Mouse (Mus musculus): ENCODE data around the gene Olfr623.

Olfr623 gene

GRCm38 (mm10) chr7:103663598-103663997 is at the start of gene Olfr623:
TSS of gene Olfr623 (minus strand) at chr7:103663698.
- no peak for DNase-seq

- peak in 1 of 2 experiments; percentile 5 for DNase-seq
Observed at GRCm38 (mm10) chr7:103712024-103712423, 48.5 kb upstream of the Olfr623 start.

GRCm38 (mm10) chr7:103699469-103699868 is 36.0 kb upstream of the Olfr623 start:
- DNase-seq: no peak

GRCm38 (mm10) chr7:103682420-103682819 is 18.9 kb upstream of the Olfr623 start, which contains the start of gene Olfr625-ps1:
TSS of gene Olfr625-ps1 (plus strand) at chr7:103682720.
- no peak for DNase-seq

- no peak for DNase-seq
Observed at GRCm38 (mm10) chr7:103671091-103671490, 7.6 kb upstream of the Olfr623 start, which contains the start of gene Olfr624. TSS of gene Olfr624 (minus strand) at chr7:103671191.

- DNase-seq: no peak
Observed at GRCm38 (mm10) chr7:103644070-103644469, 19.4 kb downstream of the Olfr623 start.

GRCm38 (mm10) chr7:103642602-103643001 is 20.9 kb downstream of the Olfr623 start, which contains the start of gene Olfr622:
TSS of gene Olfr622 (minus strand) at chr7:103642702.
- no peak for DNase-seq

- no peak for DNase-seq
Observed at GRCm38 (mm10) chr7:103636795-103637194, 26.7 kb downstream of the Olfr623 start.

- DNase-seq: no peak
Observed at GRCm38 (mm10) chr7:103612434-103612833, 51.1 kb downstream of the Olfr623 start, which contains the start of gene Olfr620. TSS of gene Olfr620 (minus strand) at chr7:103612534.

Measured in spleen, adult 18-20 months (tissue).